Mouse (Mus musculus) hematopoietic multipotent progenitor cell, adult 10-12 weeks (in vitro differentiated cells): Measurements from ENCODE around the gene Slc39a9. TPM values are rescaled to one million over a fixed set of nuclear protein-coding genes. Genes with fewer than 3 reads are reported as not detected.

Source experiments
- polyA plus RNA-seq: library from polyadenylated mRNA; stranded (reverse); fragments of >175 nt; gene quantifications from 2 replicates; pipeline ENCODE4 v1.2.3, GENCODE M21; 2012; ENCODE audit warnings: low replicate concordance

Slc39a9 gene
- polyA plus RNA-seq, result 3.4 and 14.0 TPM in 2 replicates

GRCm38 (mm10) chr12:80643693-80644505 lies at the start of gene Slc39a9, which contains the start of gene Erh:
TSS of gene Slc39a9 (plus strand) at chr12:80643883.
TSS of gene Erh (minus strand) at chr12:80644341.

GRCm38 (mm10) chr12:80692269-80692972 lies 48.7 kb downstream of the Slc39a9 start, which contains the start of gene Plekhd1:
TSS of gene Plekhd1 (plus strand) at chr12:80692591.

Other genes with a start within 250 kb of the Slc39a9 start
- gene Dcaf5, start 207.3 kb upstream of the Slc39a9 start, polyA plus RNA-seq, result 24.3 and 25.0 TPM in 2 replicates
- gene Exd2, start 180.8 kb upstream of the Slc39a9 start, polyA plus RNA-seq, result 3.1 and 6.6 TPM in 2 replicates
- 0.04 TPM in 1 of 2 replicates, not detected in the other for gene Galnt16, start 125.6 kb upstream of the Slc39a9 start, polyA plus RNA-seq
- gene Erh, start 458 bp downstream of the Slc39a9 start, polyA plus RNA-seq, result 3.0 and 14.1 TPM in 2 replicates
- gene Plekhd1, start 48.7 kb downstream of the Slc39a9 start, polyA plus RNA-seq, result 0.11 TPM in 1 of 2 replicates, not detected in the other
- gene Ccdc177, start 116.8 kb downstream of the Slc39a9 start, polyA plus RNA-seq, result not detected in 2 replicates
- gene Susd6, start 146.6 kb downstream of the Slc39a9 start, polyA plus RNA-seq, result 34.6 and 36.9 TPM in 2 replicates